Mouse (Mus musculus): Measurements from ENCODE around the gene Bcl6. TPM values are rescaled to one million over a fixed set of nuclear protein-coding genes. Genes with fewer than 3 reads are reported as not detected.

Bcl6 gene
- polyA plus RNA-seq, 1 experiment = 103 TPM

DNA sequence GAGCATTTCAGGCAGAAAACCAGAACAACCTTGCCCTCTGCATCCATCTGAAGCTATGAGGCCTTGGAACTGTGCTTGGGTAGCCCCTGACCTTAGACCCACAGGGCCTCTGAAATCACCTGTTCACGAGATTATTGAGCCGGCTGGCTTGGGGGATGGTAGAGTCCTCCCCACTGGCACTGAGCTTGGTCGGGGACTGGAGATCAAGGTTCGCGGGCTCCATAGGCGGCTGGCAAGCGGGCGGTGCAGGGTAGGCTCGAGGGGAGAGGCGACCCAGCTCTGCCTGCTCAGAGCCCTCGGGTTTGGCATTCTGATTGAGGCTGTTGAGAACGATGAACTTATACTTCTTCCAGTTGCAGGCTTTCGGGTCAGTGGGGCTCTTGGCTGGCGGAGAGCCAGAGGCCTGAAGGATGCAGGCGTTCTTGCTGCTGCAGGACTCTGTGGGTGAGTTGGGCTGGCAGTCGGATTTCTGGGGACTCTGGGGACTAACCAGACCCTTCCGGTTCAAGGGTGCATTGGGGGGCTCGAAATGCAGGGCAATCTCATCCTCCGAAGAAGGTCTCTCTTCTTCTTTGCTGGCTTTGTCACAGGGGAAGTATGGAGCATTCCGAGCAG is 16.4 kb downstream of the Bcl6 start:
- peaks cover 96% of the 10 kb centered on the region for H3K36me3 ChIP-seq (ENCODE audit: control insufficient read depth, insufficient read depth, low read length)
- 97% methylated on average over 20 of the region's 20 CpGs for WGBS
- TF ChIP-seq POLR2A (IDR thresholded peaks at IDR 0.05; ENCODE audit: control insufficient read depth, extremely low read depth, insufficient read depth, low read length, poor library complexity) (no peak), CTCF (IDR thresholded peaks at IDR 0.05; ENCODE audit: borderline replicate concordance, control insufficient read depth, extremely low read depth, insufficient read depth, low read length, poor library complexity) (no peak)

DNA sequence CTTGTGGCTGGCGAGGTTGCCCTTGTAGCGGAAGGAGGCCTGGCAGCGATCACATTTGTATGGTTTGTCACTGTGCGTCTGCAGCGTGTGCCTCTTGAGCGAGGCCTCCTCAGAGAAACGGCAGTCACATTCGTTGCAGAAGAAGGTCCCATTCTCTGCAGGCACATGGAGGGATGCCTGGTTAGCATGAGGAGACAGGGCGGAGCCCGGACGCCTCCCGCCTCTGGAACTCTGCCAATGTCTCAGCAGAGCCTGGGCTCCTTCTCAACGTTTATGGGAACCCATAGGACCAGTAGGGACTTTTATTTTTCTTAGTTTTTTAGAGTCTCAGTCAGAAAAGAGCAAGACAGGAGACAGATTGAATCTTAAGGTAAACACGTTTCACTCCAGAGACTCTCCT is 18.7 kb downstream of the Bcl6 start:
- 90% methylated on average over 14 of the region's 14 CpGs for WGBS
- H3K27ac ChIP-seq (ENCODE audit: control insufficient read depth, insufficient read depth, low read length) = no peak overlapping the region
- no peak overlapping the region for H3K4me3 ChIP-seq (ENCODE audit: control insufficient read depth, insufficient read depth, low read length)
- peaks cover 97% of the 10 kb centered on the region for H3K36me3 ChIP-seq (ENCODE audit: control insufficient read depth, insufficient read depth, low read length)
- no peak for DNase-seq
- no peaks in the 10 kb centered on the region for H3K4me1 ChIP-seq (replicated peaks; ENCODE audit: control insufficient read depth, insufficient read depth, low read length)
- no peaks in the 10 kb centered on the region for H3K27me3 ChIP-seq (ENCODE audit: control insufficient read depth, insufficient read depth, low read length)
- TF ChIP-seq CTCF (IDR thresholded peaks at IDR 0.05; ENCODE audit: borderline replicate concordance, control insufficient read depth, extremely low read depth, insufficient read depth, low read length, poor library complexity) (no peak), POLR2A (IDR thresholded peaks at IDR 0.05; ENCODE audit: control insufficient read depth, extremely low read depth, insufficient read depth, low read length, poor library complexity) (no peak)

More for the DNA sequence above, 16.4 kb downstream of the Bcl6 start:
- Histone ChIP-seq H3K4me3 (ENCODE audit: control insufficient read depth, insufficient read depth, low read length) (no peak overlapping the region), H3K4me1 (replicated peaks; ENCODE audit: control insufficient read depth, insufficient read depth, low read length) (no peaks in the 10 kb centered on the region), H3K27me3 (ENCODE audit: control insufficient read depth, insufficient read depth, low read length) (no peaks in the 10 kb centered on the region), H3K27ac (ENCODE audit: control insufficient read depth, insufficient read depth, low read length) (no peak overlapping the region)
- no peak for DNase-seq

DNA sequence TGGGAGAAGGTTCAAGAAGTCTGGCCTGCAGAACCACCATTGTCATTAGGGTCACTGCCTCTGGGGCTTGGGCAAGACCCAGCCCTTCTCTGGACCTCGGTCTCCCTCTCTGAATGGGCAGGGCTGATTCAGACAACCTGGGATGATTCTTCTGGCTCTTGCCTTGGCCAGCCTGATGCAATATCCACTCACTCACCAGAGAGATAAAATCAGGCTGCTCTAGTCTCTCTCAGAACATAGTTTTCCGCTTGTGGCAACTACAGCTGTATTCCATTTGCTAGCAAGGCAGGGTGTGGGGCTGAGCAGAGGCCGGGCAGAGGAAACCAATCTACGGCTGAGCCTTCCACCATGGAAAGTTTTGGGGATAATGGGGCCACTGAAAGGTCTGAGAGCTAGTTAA is 19.8 kb downstream of the Bcl6 start:
- peaks cover 97% of the 10 kb centered on the region for H3K36me3 ChIP-seq (ENCODE audit: control insufficient read depth, insufficient read depth, low read length)

DNA sequence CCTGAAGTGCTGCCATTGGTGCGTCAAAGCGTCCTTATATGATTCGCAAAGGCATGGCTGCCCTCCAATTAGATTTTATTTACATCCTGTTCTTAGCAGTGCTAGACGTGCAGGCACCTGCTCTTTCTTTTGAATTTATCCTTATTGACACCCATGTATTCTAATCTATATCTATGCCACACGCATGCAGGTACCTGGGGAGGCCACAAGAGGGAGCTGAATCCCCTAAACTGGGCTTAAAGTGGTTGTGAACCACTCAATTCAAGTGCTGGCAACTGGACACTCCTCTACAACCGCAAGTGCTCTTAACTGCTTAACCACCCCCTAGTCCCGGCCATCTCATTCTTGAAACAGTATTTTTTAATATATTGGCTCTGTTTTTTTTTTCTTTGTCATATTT is 21.4 kb downstream of the Bcl6 start:
- peak; percentile 43 for DNase-seq
- Histone ChIP-seq H3K36me3 (ENCODE audit: control insufficient read depth, insufficient read depth, low read length) (peaks cover 85% of the 10 kb centered on the region), H3K4me3 (ENCODE audit: control insufficient read depth, insufficient read depth, low read length) (no peak overlapping the region), H3K27ac (ENCODE audit: control insufficient read depth, insufficient read depth, low read length) (no peak overlapping the region), H3K4me1 (replicated peaks; ENCODE audit: control insufficient read depth, insufficient read depth, low read length) (no peaks in the 10 kb centered on the region), H3K27me3 (ENCODE audit: control insufficient read depth, insufficient read depth, low read length) (no peaks in the 10 kb centered on the region)
- WGBS = 94% methylated on average over 7 of the region's 7 CpGs
- TF ChIP-seq CTCF (IDR thresholded peaks at IDR 0.05; ENCODE audit: borderline replicate concordance, control insufficient read depth, extremely low read depth, insufficient read depth, low read length, poor library complexity) (no peak), POLR2A (IDR thresholded peaks at IDR 0.05; ENCODE audit: control insufficient read depth, extremely low read depth, insufficient read depth, low read length, poor library complexity) (no peak)

More for the DNA sequence above, 19.8 kb downstream of the Bcl6 start:
- no peak overlapping the region for H3K27ac ChIP-seq (ENCODE audit: control insufficient read depth, insufficient read depth, low read length)
- no peaks in the 10 kb centered on the region for H3K27me3 ChIP-seq (ENCODE audit: control insufficient read depth, insufficient read depth, low read length)
- no peak for TF ChIP-seq POLR2A (IDR thresholded peaks at IDR 0.05; ENCODE audit: control insufficient read depth, extremely low read depth, insufficient read depth, low read length, poor library complexity)
- no peak for TF ChIP-seq CTCF (IDR thresholded peaks at IDR 0.05; ENCODE audit: borderline replicate concordance, control insufficient read depth, extremely low read depth, insufficient read depth, low read length, poor library complexity)
- WGBS = 95% methylated on average over 4 of the region's 4 CpGs
- no peak overlapping the region for H3K4me3 ChIP-seq (ENCODE audit: control insufficient read depth, insufficient read depth, low read length)
- no peak for DNase-seq
- H3K4me1 ChIP-seq (replicated peaks; ENCODE audit: control insufficient read depth, insufficient read depth, low read length) = no peaks in the 10 kb centered on the region

DNA sequence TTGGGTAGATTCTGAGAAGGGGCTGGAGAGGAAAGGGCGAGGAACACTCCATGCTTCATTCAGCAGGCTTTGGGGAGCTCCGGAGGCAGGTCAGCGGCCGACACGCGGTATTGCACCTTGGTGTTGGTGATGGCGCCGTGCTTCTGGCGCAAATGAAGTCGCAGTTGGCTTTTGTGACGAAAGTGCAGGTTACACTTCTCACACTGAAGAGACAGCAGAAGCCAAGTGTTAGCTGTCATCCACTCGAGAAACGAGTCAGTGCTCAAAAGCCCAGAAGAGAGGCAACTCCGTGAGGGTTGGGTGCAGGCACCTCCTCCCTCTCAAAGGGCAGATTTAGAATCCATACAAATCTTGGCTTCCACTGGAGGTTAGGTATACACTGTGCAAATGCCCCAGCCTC is 22.6 kb downstream of the Bcl6 start:
- no peak for TF ChIP-seq POLR2A (IDR thresholded peaks at IDR 0.05; ENCODE audit: control insufficient read depth, extremely low read depth, insufficient read depth, low read length, poor library complexity)
- TF ChIP-seq CTCF (IDR thresholded peaks at IDR 0.05; ENCODE audit: borderline replicate concordance, control insufficient read depth, extremely low read depth, insufficient read depth, low read length, poor library complexity) = no peak
- Histone ChIP-seq H3K4me3 (ENCODE audit: control insufficient read depth, insufficient read depth, low read length) (no peak overlapping the region), H3K27me3 (ENCODE audit: control insufficient read depth, insufficient read depth, low read length) (no peaks in the 10 kb centered on the region), H3K36me3 (ENCODE audit: control insufficient read depth, insufficient read depth, low read length) (peaks cover 72% of the 10 kb centered on the region), H3K4me1 (replicated peaks; ENCODE audit: control insufficient read depth, insufficient read depth, low read length) (no peaks in the 10 kb centered on the region), H3K27ac (ENCODE audit: control insufficient read depth, insufficient read depth, low read length) (no peak overlapping the region)
- 98% methylated on average over 14 of the region's 14 CpGs for WGBS
- DNase-seq = no peak

DNA sequence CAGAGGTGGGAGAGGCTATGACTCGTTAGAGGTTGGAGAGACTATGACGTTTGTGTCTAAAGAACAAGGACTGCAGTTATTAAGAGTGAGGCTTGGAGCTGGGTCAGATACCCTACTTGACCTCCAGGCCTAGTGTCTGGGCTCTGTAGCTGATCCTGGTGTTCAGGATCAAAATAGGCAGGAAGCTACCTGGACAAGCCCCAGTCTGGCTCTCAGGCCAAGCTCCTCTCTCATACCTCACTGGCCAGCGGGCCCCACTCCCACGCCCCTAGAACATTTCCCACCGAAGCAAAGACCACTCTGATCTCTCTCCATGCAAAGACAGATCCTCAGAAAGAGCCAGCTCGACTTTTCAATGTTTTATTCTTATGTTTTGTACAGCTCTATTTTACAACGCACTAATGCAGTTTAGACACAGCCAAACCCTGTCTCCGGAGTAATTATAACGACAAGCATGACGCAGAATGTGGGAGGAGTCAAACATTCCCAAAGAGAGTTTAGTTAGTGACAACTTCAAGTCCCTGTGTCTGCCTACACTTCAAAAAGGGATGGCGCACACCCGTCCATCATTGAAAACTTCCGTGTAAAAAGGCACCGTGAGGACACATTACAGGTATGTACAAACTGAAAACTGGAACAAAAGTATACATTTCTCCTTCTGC is 23.8 kb downstream of the Bcl6 start:
- Histone ChIP-seq H3K27me3 (ENCODE audit: control insufficient read depth, insufficient read depth, low read length) (no peaks in the 10 kb centered on the region), H3K4me3 (ENCODE audit: control insufficient read depth, insufficient read depth, low read length) (no peak overlapping the region), H3K36me3 (ENCODE audit: control insufficient read depth, insufficient read depth, low read length) (peaks cover 60% of the 10 kb centered on the region), H3K27ac (ENCODE audit: control insufficient read depth, insufficient read depth, low read length) (no peak overlapping the region), H3K4me1 (replicated peaks; ENCODE audit: control insufficient read depth, insufficient read depth, low read length) (no peaks in the 10 kb centered on the region)
- WGBS = 94% methylated on average over 14 of the region's 14 CpGs
- TF ChIP-seq CTCF (IDR thresholded peaks at IDR 0.05; ENCODE audit: borderline replicate concordance, control insufficient read depth, extremely low read depth, insufficient read depth, low read length, poor library complexity) = no peak
- no peak for TF ChIP-seq POLR2A (IDR thresholded peaks at IDR 0.05; ENCODE audit: control insufficient read depth, extremely low read depth, insufficient read depth, low read length, poor library complexity)
- no peak for DNase-seq
